Mouse (Mus musculus) brown adipose tissue, adult 24 weeks (tissue): ENCODE measurements at regions not wholly inside any gene's neighbourhood (a gene's known extent, or its start where the extent isn't known, plus 50 kb on each side); places are given as distances from the start of the nearest gene placed in this dataset.

Experiments
- H3K27ac ChIP-seq: fragments of 200-500 bp; replicated peaks from 2 replicates; pipeline ENCODE4 v1.5.1; 2012; ENCODE audit warnings: low read depth, mild to moderate bottlenecking, low read length
- H3K4me1 ChIP-seq: fragments of 200-500 bp; 2 replicates; pipeline ENCODE4 v1.6.1; 2012; ENCODE audit warnings: low read length, mixed read lengths; ENCODE audit not compliant: control insufficient read depth, insufficient read depth, insufficient read length
- H3K4me3 ChIP-seq: fragments of 200-500 bp; 2 replicates; pipeline ENCODE4 v1.5.1; 2012; ENCODE audit warnings: low read depth, mild to moderate bottlenecking, low read length, moderate library complexity; ENCODE audit not compliant: insufficient read depth

- no peak overlapping the region for H3K4me3 ChIP-seq
- H3K27ac ChIP-seq: no peak overlapping the region
- no peaks in the 10 kb centered on the region for H3K4me1 ChIP-seq
Measured at GRCm38 (mm10) chr13:94619511-94619910, 169.2 kb upstream of the Tbca start.

- no peaks in the 10 kb centered on the region for H3K4me1 ChIP-seq
- no peak overlapping the region for H3K27ac ChIP-seq
- no peak overlapping the region for H3K4me3 ChIP-seq
Measured at GRCm38 (mm10) chr13:94630055-94630454, 158.7 kb upstream of the Tbca start.

GRCm38 (mm10) chr13:94630685-94631084 is 158.0 kb upstream of the Tbca start:
- Histone ChIP-seq H3K4me3 (no peak overlapping the region), H3K4me1 (no peaks in the 10 kb centered on the region), H3K27ac (no peak overlapping the region)

- H3K27ac ChIP-seq: no peak overlapping the region
- H3K4me1 ChIP-seq: no peaks in the 10 kb centered on the region
- no peak overlapping the region for H3K4me3 ChIP-seq
Measured at GRCm38 (mm10) chr13:94632730-94633129, 156.0 kb upstream of the Tbca start.

- Histone ChIP-seq H3K4me1 (no peaks in the 10 kb centered on the region), H3K4me3 (no peak overlapping the region), H3K27ac (no peak overlapping the region)
Measured at GRCm38 (mm10) chr13:94640336-94640735, 148.4 kb upstream of the Tbca start.

GRCm38 (mm10) chr13:94645241-94646206 is 143.2 kb upstream of the Tbca start:
- Histone ChIP-seq H3K4me3 (no peak overlapping the region), H3K27ac (no peak overlapping the region), H3K4me1 (no peaks in the 10 kb centered on the region)

GRCm38 (mm10) chr13:94646326-94646725 is 142.4 kb upstream of the Tbca start:
- H3K4me3 ChIP-seq: peak overlapping the region; percentile 15
- no peak overlapping the region for H3K27ac ChIP-seq

GRCm38 (mm10) chr13:94646781-94647555 is 141.7 kb upstream of the Tbca start:
- Histone ChIP-seq H3K4me1 (no peaks in the 10 kb centered on the region), H3K4me3 (peak overlapping the region; percentile 55), H3K27ac (peak overlapping the region; percentile 83)

More at GRCm38 (mm10) chr13:94646326-94646725, 142.4 kb upstream of the Tbca start:
- H3K4me1 ChIP-seq: no peaks in the 10 kb centered on the region

- Histone ChIP-seq H3K27ac (peak overlapping the region; percentile 50), H3K4me3 (no peak overlapping the region), H3K4me1 (no peaks in the 10 kb centered on the region)
Measured at GRCm38 (mm10) chr13:94647566-94647965, 141.1 kb upstream of the Tbca start.

GRCm38 (mm10) chr13:94650951-94651350 is 137.8 kb upstream of the Tbca start:
- Histone ChIP-seq H3K4me1 (no peaks in the 10 kb centered on the region), H3K27ac (no peak overlapping the region), H3K4me3 (no peak overlapping the region)

GRCm38 (mm10) chr13:94667604-94668003 is 121.1 kb upstream of the Tbca start:
- H3K4me1 ChIP-seq: no peaks in the 10 kb centered on the region
- no peak overlapping the region for H3K4me3 ChIP-seq
- no peak overlapping the region for H3K27ac ChIP-seq

GRCm38 (mm10) chr13:94668276-94668675 is 120.4 kb upstream of the Tbca start:
- Histone ChIP-seq H3K4me3 (no peak overlapping the region), H3K27ac (no peak overlapping the region), H3K4me1 (no peaks in the 10 kb centered on the region)

GRCm38 (mm10) chr13:94669106-94669683 is 119.5 kb upstream of the Tbca start:
- H3K27ac ChIP-seq: no peak overlapping the region
- no peaks in the 10 kb centered on the region for H3K4me1 ChIP-seq
- no peak overlapping the region for H3K4me3 ChIP-seq

- H3K4me1 ChIP-seq: no peaks in the 10 kb centered on the region
- no peak overlapping the region for H3K4me3 ChIP-seq
- H3K27ac ChIP-seq: no peak overlapping the region
Measured at GRCm38 (mm10) chr13:94670266-94670665, 118.4 kb upstream of the Tbca start.

- Histone ChIP-seq H3K27ac (no peak overlapping the region), H3K4me3 (no peak overlapping the region), H3K4me1 (no peaks in the 10 kb centered on the region)
Measured at GRCm38 (mm10) chr13:94670961-94671360, 117.7 kb upstream of the Tbca start.
